Mouse (Mus musculus) liver, embryonic 14.5 days (tissue): ENCODE data around the gene Piwil1. TPM values are rescaled to one million over a fixed set of nuclear protein-coding genes. Genes with fewer than 3 reads are reported as not detected.

ENCODE experiments used
- ATAC-seq: fragments of 200-750 bp; cut with Nextera tagmentation; 2 replicates; pipeline ENCODE4 v1.8.0; 2017; ENCODE audit warnings: moderate number of reproducible peaks, mild to moderate bottlenecking, moderate library complexity; ENCODE audit not compliant: insufficient read depth
- DNase-seq, 3 experiments: peaks; one replicate each; pipeline ENCODE4 v3.0.0-alpha.2; 2012 to 2013; ENCODE audit warnings: low read depth in 3 of 3, low spot score in 3 of 3
- H3K27ac ChIP-seq: fragments of 300-500 bp; sonication (generic); 2 replicates; pipeline ENCODE4 v1.5.1; 2014; ENCODE audit warnings: moderate library complexity, mild to moderate bottlenecking, control low read depth, inconsistent platforms
- H3K27me3 ChIP-seq: fragments of 300-500 bp; sonication (generic); 2 replicates; pipeline ENCODE4 v1.6.1; 2014; ENCODE audit warnings: mild to moderate bottlenecking, low read length, moderate library complexity; ENCODE audit not compliant: control insufficient read depth, insufficient read depth
- H3K36me3 ChIP-seq: fragments of 300-500 bp; sonication (generic); replicated peaks from 2 replicates; pipeline ENCODE4 v1.6.1; 2014; ENCODE audit warnings: low read depth; ENCODE audit not compliant: control insufficient read depth, insufficient read depth
- H3K4me1 ChIP-seq, 2 experiments: fragments of 200-500 bp in 1 of 2; fragments of 300-500 bp in 1 of 2; sonication (generic) in 1 of 2; replicated peaks; 2 replicates each; pipeline ENCODE4 v1.6.1; 2012 to 2014; ENCODE audit warnings: antibody characterized with exemption in 1 of 2, inconsistent platforms in 1 of 2, low read length in 1 of 2; ENCODE audit not compliant: control insufficient read depth in 2 of 2, insufficient read depth in 2 of 2
- H3K4me2 ChIP-seq: fragments of 300-500 bp; sonication (generic); 2 replicates; pipeline ENCODE4 v1.6.1; 2014; ENCODE audit warnings: low read depth, mild to moderate bottlenecking, control low read depth, moderate library complexity
- H3K4me3 ChIP-seq, 2 experiments: fragments of 200-500 bp in 1 of 2; fragments of 300-500 bp in 1 of 2; sonication (generic) in 1 of 2; 2 replicates each; pipeline ENCODE4 v1.5.1; 2012 to 2014; ENCODE audit warnings: low read depth in 2 of 2, low read length in 2 of 2, mild to moderate bottlenecking in 2 of 2, control low read depth in 1 of 2, inconsistent platforms in 1 of 2, moderate library complexity in 1 of 2; ENCODE audit not compliant: insufficient read depth in 1 of 2
- H3K9ac ChIP-seq: fragments of 300-500 bp; sonication (generic); replicated peaks from 2 replicates; pipeline ENCODE4 v1.6.1; 2014; ENCODE audit warnings: mild to moderate bottlenecking, control low read depth, moderate library complexity
- H3K9me3 ChIP-seq: fragments of 300-500 bp; sonication (generic); 2 replicates; pipeline ENCODE4 v1.6.1; 2016; ENCODE audit warnings: low read length, mixed read lengths; ENCODE audit not compliant: control insufficient read depth
- CTCF ChIP-seq: IDR thresholded peaks from 2 replicates; pipeline ENCODE4 v1.5.1; 2016; ENCODE audit warnings: antibody characterized with exemption, low read depth, control low read depth
- EP300 ChIP-seq: IDR thresholded peaks from 2 replicates; pipeline ENCODE4 v1.6.1; 2016; ENCODE audit warnings: antibody characterized with exemption, low read depth
- WGBS: fragments of 180-500 bp; shearing (Covaris S2); extraction: QIAGEN DNeasy Blood & Tissue Kit; methylation state at CpG from one replicate; pipeline ENCODE4 v1.1.7; 2014; ENCODE audit not compliant: insufficient replicate concordance; 5-methylcytosine and 5-hydroxymethylcytosine counted together
- polyA plus RNA-seq, 2 experiments: library from polyadenylated mRNA; depleted of rRNA in 1 of 2; stranded (reverse) in 1 of 2; unstranded in 1 of 2; fragments of >200 nt; fragmentation: Nextera tagmentation in 1 of 2; extraction: Ambion mirVana in 1 of 2; gene quantifications; 2 replicates each; pipeline versions ENCODE4 v1.2.1 to v1.2.3; 2012 to 2014

Piwil1 gene
- polyA plus RNA-seq, 2 experiments: not detected

DNA sequence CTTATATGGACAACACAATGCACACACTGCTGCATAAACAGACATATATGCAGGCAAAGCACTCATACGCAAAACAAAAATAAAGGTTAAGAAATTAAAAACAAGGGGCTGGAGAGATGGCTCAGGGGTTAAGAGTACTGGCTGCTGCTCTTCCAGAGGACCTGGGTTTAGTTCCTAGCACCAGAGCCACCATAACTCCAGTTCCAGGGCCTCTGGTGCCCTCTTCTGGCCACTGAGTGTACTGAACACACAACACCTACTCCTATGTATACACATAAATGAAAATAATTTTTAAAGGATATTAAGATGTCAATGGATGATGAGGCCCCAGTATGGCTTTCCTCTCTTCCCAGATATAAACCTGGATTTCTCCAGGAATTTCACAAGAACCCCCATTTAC is 4.1 kb downstream of the Piwil1 start:
- H3K27ac ChIP-seq: no peak overlapping the region
- no peak overlapping the region for H3K4me2 ChIP-seq
- ATAC-seq: no peak
- H3K9ac ChIP-seq: no peak overlapping the region
- TF ChIP-seq EP300 (no peak), CTCF (no peak)
- H3K36me3 ChIP-seq: no peaks in the 10 kb centered on the region
- no peak overlapping the region for H3K4me3 ChIP-seq
- no peaks in the 10 kb centered on the region for H3K4me1 ChIP-seq
- WGBS: 85% methylated on average over 1 of the region's 1 CpGs
- no peaks in the 10 kb centered on the region for H3K27me3 ChIP-seq
- H3K9me3 ChIP-seq: no peaks in the 10 kb centered on the region; the same call in 1 of the 2 replicates
- no peak for DNase-seq

DNA sequence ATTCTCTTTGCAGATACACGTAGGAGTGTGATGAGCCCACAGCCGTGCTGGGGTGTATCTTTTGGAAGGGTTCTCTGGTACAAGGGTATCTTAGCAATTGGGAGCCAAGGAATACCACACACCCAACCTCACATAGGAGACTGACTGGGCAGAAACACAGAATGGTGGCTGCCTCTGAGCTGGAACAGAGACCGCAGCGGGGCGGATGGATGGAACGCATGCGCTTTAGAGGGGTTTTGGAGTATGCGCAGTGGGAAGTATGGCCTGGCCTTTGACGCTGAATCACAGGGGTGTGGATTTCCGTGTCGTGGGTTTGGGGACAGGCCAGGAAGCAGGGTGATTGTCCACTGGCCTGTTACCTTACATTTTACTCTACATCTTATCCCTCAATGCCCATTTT is 4.9 kb downstream of the Piwil1 start:
- Histone ChIP-seq H3K4me3 (no peak overlapping the region), H3K4me2 (no peak overlapping the region), H3K27ac (no peak overlapping the region), H3K36me3 (no peaks in the 10 kb centered on the region), H3K9me3 (no peaks in the 10 kb centered on the region; the same call in 1 of the 2 replicates), H3K27me3 (no peaks in the 10 kb centered on the region), H3K9ac (no peak overlapping the region), H3K4me1 (no peaks in the 10 kb centered on the region)
- no peak for ATAC-seq
- WGBS: 77% methylated on average over 11 of the region's 11 CpGs
- TF ChIP-seq EP300 (no peak), CTCF (no peak)
- DNase-seq: no peak

- no peak overlapping the region for H3K4me2 ChIP-seq
- 62% methylated on average over 5 of the region's 5 CpGs for WGBS
- H3K9me3 ChIP-seq: no peaks in the 10 kb centered on the region; the same call in 1 of the 2 replicates
- H3K36me3 ChIP-seq: no peaks in the 10 kb centered on the region
- no peak overlapping the region for H3K4me3 ChIP-seq
- no peak overlapping the region for H3K27ac ChIP-seq
- H3K9ac ChIP-seq: no peak overlapping the region
- DNase-seq (no peak), ATAC-seq (no peak)
- H3K27me3 ChIP-seq: no peaks in the 10 kb centered on the region
- H3K4me1 ChIP-seq: no peaks in the 10 kb centered on the region
- no peak for TF ChIP-seq EP300
- no peak for TF ChIP-seq CTCF
These were observed 6.6 kb downstream of the Piwil1 start for GRCm38 (mm10) chr5:128708929-128709328.

- Histone ChIP-seq H3K4me3 (no peak overlapping the region), H3K9ac (no peak overlapping the region), H3K36me3 (no peaks in the 10 kb centered on the region), H3K9me3 (no peaks in the 10 kb centered on the region; the same call in 1 of the 2 replicates), H3K4me2 (no peak overlapping the region), H3K27me3 (no peaks in the 10 kb centered on the region), H3K4me1 (no peaks in the 10 kb centered on the region), H3K27ac (no peak overlapping the region)
- TF ChIP-seq EP300 (no peak), CTCF (no peak)
- no peak for ATAC-seq
- no peak for DNase-seq
- 17% methylated on average over 8 of the region's 8 CpGs for WGBS
These were observed 8.3 kb downstream of the Piwil1 start for GRCm38 (mm10) chr5:128710596-128710995.

DNA sequence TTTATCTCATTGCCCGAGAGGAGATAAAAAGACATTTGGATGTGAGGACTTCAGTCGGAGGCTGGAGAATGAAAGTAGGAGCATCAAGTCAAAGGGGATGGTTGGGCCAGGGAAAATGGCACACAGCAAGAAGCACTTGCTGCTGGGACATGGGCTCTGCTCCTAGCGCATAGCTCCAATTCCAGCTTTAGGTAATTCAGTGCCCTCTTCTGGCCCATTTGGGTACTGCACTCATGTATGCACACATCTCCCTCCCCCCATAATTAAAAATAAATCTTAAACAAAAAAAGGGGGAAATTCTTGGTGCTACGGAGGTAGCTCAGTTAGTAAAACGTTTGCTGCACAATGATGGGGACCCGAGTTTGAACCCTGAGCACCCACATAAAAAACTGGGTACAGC is 9.5 kb downstream of the Piwil1 start:
- H3K4me1 ChIP-seq: no peaks in the 10 kb centered on the region
- no peaks in the 10 kb centered on the region; the same call in 1 of the 2 replicates for H3K9me3 ChIP-seq
- no peaks in the 10 kb centered on the region for H3K27me3 ChIP-seq
- no peak for TF ChIP-seq EP300
- TF ChIP-seq CTCF: peak; percentile 33
- DNase-seq (no peak), ATAC-seq (no peak)
- 67% methylated on average over 6 of the region's 6 CpGs for WGBS
- no peaks in the 10 kb centered on the region for H3K36me3 ChIP-seq
- H3K4me3 ChIP-seq: no peak overlapping the region
- no peak overlapping the region for H3K27ac ChIP-seq
- no peak overlapping the region for H3K4me2 ChIP-seq
- no peak overlapping the region for H3K9ac ChIP-seq
